Mouse (Mus musculus) inflammation-experienced regulatory T-cells, adult 6 months (primary cell): ENCODE results near the gene Micall1. TPM values are rescaled to one million over a fixed set of nuclear protein-coding genes. Genes with fewer than 3 reads are reported as not detected.

Experiments used
- ATAC-seq: one replicate; pipeline ENCODE4 v1.8.0; 2017
- polyA plus RNA-seq, 3 experiments: library from polyadenylated mRNA; unstranded; fragments of 100-300 nt; shearing (Covaris generic); gene quantifications; one replicate each; pipeline ENCODE4 v1.2.1; 2017

The Micall1 gene
- polyA plus RNA-seq, 3 experiments from 2014 or later, result 7.0 to 20.8 (median 13.3) TPM

GRCm38 (mm10) chr15:79097611-79098025 is 11.1 kb upstream of the Micall1 start:
- ATAC-seq, result no peak

- no peak for ATAC-seq
Measured at GRCm38 (mm10) chr15:79098220-79098619, 10.5 kb upstream of the Micall1 start.

- ATAC-seq, result no peak
Measured at GRCm38 (mm10) chr15:79098868-79099267, 9.8 kb upstream of the Micall1 start.

- no peak for ATAC-seq
Measured at GRCm38 (mm10) chr15:79099456-79099855, 9.2 kb upstream of the Micall1 start.

GRCm38 (mm10) chr15:79100391-79100790 is 8.3 kb upstream of the Micall1 start:
- ATAC-seq, result no peak

- ATAC-seq, result no peak
Measured at GRCm38 (mm10) chr15:79101531-79101930, 7.2 kb upstream of the Micall1 start.

GRCm38 (mm10) chr15:79103264-79103663 is 5.4 kb upstream of the Micall1 start:
- ATAC-seq, result no peak

GRCm38 (mm10) chr15:79105804-79106203 is 2.9 kb upstream of the Micall1 start:
- no peak for ATAC-seq

GRCm38 (mm10) chr15:79107966-79108365 is 732 bp upstream of the Micall1 start:
- ATAC-seq, result no peak

GRCm38 (mm10) chr15:79109321-79109934 is 730 bp downstream of the Micall1 start:
- peak; percentile 64 for ATAC-seq

- no peak for ATAC-seq
Measured at GRCm38 (mm10) chr15:79110031-79110430, 1.3 kb downstream of the Micall1 start.

- no peak for ATAC-seq
Measured at GRCm38 (mm10) chr15:79110528-79110927, 1.8 kb downstream of the Micall1 start.

- ATAC-seq, result no peak
Measured at GRCm38 (mm10) chr15:79111774-79112173, 3.1 kb downstream of the Micall1 start.

GRCm38 (mm10) chr15:79115276-79115675 is 6.6 kb downstream of the Micall1 start:
- ATAC-seq, result peak; percentile 93

- no peak for ATAC-seq
Measured at GRCm38 (mm10) chr15:79119491-79119890, 10.8 kb downstream of the Micall1 start.

- ATAC-seq, result no peak
Measured at GRCm38 (mm10) chr15:79122119-79122518, 13.4 kb downstream of the Micall1 start.

GRCm38 (mm10) chr15:79122546-79122945 is 13.8 kb downstream of the Micall1 start:
- no peak for ATAC-seq

GRCm38 (mm10) chr15:79123751-79124150 is 15.1 kb downstream of the Micall1 start:
- no peak for ATAC-seq

- no peak for ATAC-seq
Measured at GRCm38 (mm10) chr15:79124331-79124875, 15.7 kb downstream of the Micall1 start.

GRCm38 (mm10) chr15:79126217-79126932 is 17.7 kb downstream of the Micall1 start:
- ATAC-seq, result peak; percentile 38

- no peak for ATAC-seq
Measured at GRCm38 (mm10) chr15:79127101-79127500, 18.4 kb downstream of the Micall1 start.

GRCm38 (mm10) chr15:79128208-79128607 is 19.5 kb downstream of the Micall1 start:
- no peak for ATAC-seq

- no peak for ATAC-seq
Measured at GRCm38 (mm10) chr15:79129311-79129710, 20.6 kb downstream of the Micall1 start.

- ATAC-seq, result no peak
Measured at GRCm38 (mm10) chr15:79130782-79131181, 22.1 kb downstream of the Micall1 start.
